ENCODE assay signal across 12 mouse cellular contexts in genomic region chr6:6136812-6137211, GRCm38 (mm10).
A peak's percentile ranks its signal among the peaks of the same experiment; 100 is the strongest.
DNase-seq lines count a peak whose midpoint lies in the region; ATAC-seq and TF ChIP-seq lines count a peak whose summit lies in the region.
"Had no signal": no experiment of that assay in that cellular context is flagged by ENCODE, and none has a peak within 500 bp of the region (broad histone marks: within the 10 kb centered on the region; RNA-seq: fewer than 3 reads in every experiment).

No protein-coding gene starts in this region.

- intact Hi-C loops in heart, postnatal 25 days (cut with DNase I): no loop called here

- H3K4me2 ChIP-seq in lung, embryonic 14.5 days: no peak overlapping the region
- H3K4me2 ChIP-seq in liver, postnatal 0 days (ENCODE audit: low read depth, low read length): no peak overlapping the region
- no peak overlapping the region for H3K4me2 ChIP-seq in midbrain, embryonic 11.5 days
- H3K4me2 ChIP-seq: embryonic facial prominence, embryonic 13.5 days; heart, embryonic 13.5 days; limb, embryonic 12.5 days had no signal

- H3K27ac ChIP-seq in lung, embryonic 14.5 days (ENCODE audit: low read depth): no peak overlapping the region
- no peak overlapping the region for H3K27ac ChIP-seq in liver, postnatal 0 days (ENCODE audit: low read depth)
- no peak overlapping the region for H3K27ac ChIP-seq in midbrain, embryonic 11.5 days (ENCODE audit: low read depth, low read length)
- H3K27ac ChIP-seq: embryonic facial prominence, embryonic 13.5 days; heart, embryonic 13.5 days; limb, embryonic 12.5 days had no signal

- no peak for ATAC-seq in lung, embryonic 14.5 days (ENCODE audit: insufficient read depth)
- ATAC-seq in liver, postnatal 0 days: no peak
- ATAC-seq in midbrain, embryonic 11.5 days (ENCODE audit: low FRiP score): no peak

- H3K27me3 ChIP-seq in lung, embryonic 14.5 days (ENCODE audit: insufficient read depth, low read length): no peaks in the 10 kb centered on the region
- H3K27me3 ChIP-seq in liver, postnatal 0 days (ENCODE audit: insufficient read depth, low read length): no peaks in the 10 kb centered on the region
- no peaks in the 10 kb centered on the region for H3K27me3 ChIP-seq in midbrain, embryonic 11.5 days (ENCODE audit: control insufficient read depth, insufficient read depth, low read length)
- H3K27me3 ChIP-seq: embryonic facial prominence, embryonic 13.5 days; heart, embryonic 13.5 days; limb, embryonic 12.5 days had no signal

- DNase-seq in heart, adult 11 months: peak; percentile 58
- no peak for DNase-seq in heart, postnatal 25 days (ENCODE audit: low spot score)
- no peak for DNase-seq in lung, embryonic 14.5 days
- DNase-seq in lung, postnatal 36 days: no peak
- peak; percentile 57 for DNase-seq in NIH3T3 (ENCODE audit: low read depth)
- no peak for DNase-seq in liver, postnatal 0 days
- no peak for DNase-seq in midbrain, embryonic 11.5 days (ENCODE audit: low spot score, missing footprints)
- DNase-seq in gastrocnemius, postnatal 25 days: no peak
- DNase-seq: adrenal gland, postnatal 10 days had no signal

- no peaks in the 10 kb centered on the region for H3K4me1 ChIP-seq in lung, embryonic 14.5 days (ENCODE audit: insufficient read depth)
- H3K4me1 ChIP-seq in liver, postnatal 0 days (ENCODE audit: insufficient read depth): no peaks in the 10 kb centered on the region
- H3K4me1 ChIP-seq in midbrain, embryonic 11.5 days (ENCODE audit: control insufficient read depth, insufficient read depth, low read length): no peaks in the 10 kb centered on the region
- H3K4me1 ChIP-seq: embryonic facial prominence, embryonic 13.5 days; heart, embryonic 13.5 days; limb, embryonic 12.5 days had no signal

- H3K9me3 ChIP-seq in lung, embryonic 14.5 days (ENCODE audit: low read depth, low read length): no peaks in the 10 kb centered on the region
- H3K9me3 ChIP-seq in liver, postnatal 0 days (ENCODE audit: low read length): no peaks in the 10 kb centered on the region
- H3K9me3 ChIP-seq in midbrain, embryonic 11.5 days (ENCODE audit: control insufficient read depth, low read length): no peaks in the 10 kb centered on the region
- H3K9me3 ChIP-seq: embryonic facial prominence, embryonic 13.5 days had no signal

- TF ChIP-seq EP300 in liver, postnatal 0 days (IDR thresholded peaks at IDR 0.05; ENCODE audit: low read depth): no peak

- WGBS in lung, embryonic 14.5 days: 92% methylated on average over 3 of the region's 3 CpGs
- 82% methylated on average over 3 of the region's 3 CpGs for WGBS in liver, postnatal 0 days (ENCODE audit: insufficient replicate concordance)
- 92% methylated on average over 3 of the region's 3 CpGs for WGBS in midbrain, embryonic 11.5 days

- 0 out of 2 replicates have a peak, but pooled peaks cover 3% of the 10 kb centered on the region for H3K36me3 ChIP-seq in lung, embryonic 14.5 days (ENCODE audit: insufficient read depth)
- H3K36me3 ChIP-seq in liver, postnatal 0 days (replicated peaks; ENCODE audit: insufficient read depth, low read length): peaks cover 4% of the 10 kb centered on the region
- H3K36me3 ChIP-seq in midbrain, embryonic 11.5 days (ENCODE audit: control insufficient read depth, insufficient read depth, low read length): no peaks in the 10 kb centered on the region
- H3K36me3 ChIP-seq: embryonic facial prominence, embryonic 13.5 days had no signal

- TF ChIP-seq CTCF in lung, embryonic 14.5 days (IDR thresholded peaks at IDR 0.05; ENCODE audit: low read depth): peak; percentile 61
- TF ChIP-seq CTCF in liver, postnatal 0 days (IDR thresholded peaks at IDR 0.05; ENCODE audit: low read depth): peak; percentile 62

- no peak overlapping the region for H3K9ac ChIP-seq in lung, embryonic 14.5 days
- no peak overlapping the region for H3K9ac ChIP-seq in liver, postnatal 0 days (replicated peaks)
- no peak overlapping the region for H3K9ac ChIP-seq in midbrain, embryonic 11.5 days (ENCODE audit: low read length)
- H3K9ac ChIP-seq: embryonic facial prominence, embryonic 13.5 days; heart, embryonic 13.5 days; limb, embryonic 12.5 days had no signal

- no peak overlapping the region for H3K4me3 ChIP-seq in lung, embryonic 14.5 days (ENCODE audit: low read depth, low read length)
- no peak overlapping the region for H3K4me3 ChIP-seq in liver, postnatal 0 days (ENCODE audit: low read depth, low read length)
- no peak overlapping the region for H3K4me3 ChIP-seq in midbrain, embryonic 11.5 days (ENCODE audit: low read depth, low read length)
- H3K4me3 ChIP-seq: embryonic facial prominence, embryonic 13.5 days; heart, embryonic 13.5 days; limb, embryonic 12.5 days had no signal

Comparison
In these comparisons a context has a peak if more than half of its experiments do, and no peak if none do; other contexts are left out.
1. DNase-seq: peak in heart, adult 11 months (single experiment) and NIH3T3 (single experiment); none in heart, postnatal 25 days (single experiment), lung, embryonic 14.5 days (single experiment), lung, postnatal 36 days (single experiment), liver, postnatal 0 days (single experiment), midbrain, embryonic 11.5 days (single experiment) and gastrocnemius, postnatal 25 days (single experiment).